Mouse (Mus musculus) C2C12 (cell line): ENCODE results near the gene Lmtk2. TPM values are rescaled to one million over a fixed set of nuclear protein-coding genes. Genes with fewer than 3 reads are reported as not detected.

Experiments used
- H3K27me3 ChIP-seq: one replicate; pipeline ENCODE4 v1.6.1; 2011; ENCODE audit not compliant: control insufficient read depth, insufficient read depth, insufficient read length
- H3K36me3 ChIP-seq: one replicate; pipeline ENCODE4 v1.6.1; 2011; ENCODE audit not compliant: control insufficient read depth, insufficient read depth
- H3K4me3 ChIP-seq: one replicate; pipeline ENCODE4 v1.5.1; 2011; ENCODE audit warnings: mild to moderate bottlenecking, control low read depth; ENCODE audit not compliant: poor library complexity, insufficient read depth, severe bottlenecking
- H3K79me2 ChIP-seq: one replicate; pipeline ENCODE4 v1.6.1; 2011; ENCODE audit not compliant: control insufficient read depth, insufficient read depth
- H3K79me3 ChIP-seq: one replicate; pipeline ENCODE4 v1.6.1; 2011; ENCODE audit warnings: low read depth, control low read depth
- H3ac ChIP-seq: one replicate; pipeline ENCODE3; 2011; ENCODE audit warnings: low read depth; ENCODE audit not compliant: control insufficient read depth, insufficient read length
- CEBPB ChIP-seq: IDR thresholded peaks from one replicate; pipeline ENCODE4 v1.6.1; 2011; ENCODE audit warnings: low read depth, mild to moderate bottlenecking, control low read depth, moderate library complexity
- CTCF ChIP-seq: IDR thresholded peaks from one replicate; pipeline ENCODE4 v1.5.1; 2011; ENCODE audit not compliant: control insufficient read depth, insufficient read depth, insufficient read length
- FOSL1 ChIP-seq: IDR thresholded peaks from one replicate; pipeline ENCODE4 v1.8.0; 2011; ENCODE audit warnings: mild to moderate bottlenecking, low read length; ENCODE audit not compliant: poor library complexity, insufficient read depth, severe bottlenecking
- MAX ChIP-seq: IDR thresholded peaks from one replicate; pipeline ENCODE4 v1.6.1; 2011; ENCODE audit warnings: mild to moderate bottlenecking, control low read depth
- MYOD1 ChIP-seq: IDR thresholded peaks from one replicate; pipeline ENCODE4 v1.6.1; 2011; ENCODE audit warnings: low read depth; ENCODE audit not compliant: control insufficient read depth, insufficient read length
- MYOG ChIP-seq: IDR thresholded peaks from one replicate; pipeline ENCODE4 v1.6.1; 2011; ENCODE audit not compliant: control insufficient read depth, insufficient read length; ENCODE audit errors: extremely low read depth
- USF1 ChIP-seq: IDR thresholded peaks from one replicate; pipeline ENCODE4 v1.6.1; 2011; ENCODE audit warnings: low read depth, mild to moderate bottlenecking, control low read depth, moderate library complexity
- polyA plus RNA-seq: library from polyadenylated mRNA; unstranded; fragments of >200 nt; fragmentation: generic; extraction: Trizol; gene quantifications from one replicate; pipeline ENCODE4 v1.2.1, GENCODE M21; 2012; ENCODE audit warnings: missing spikeins

Gene Lmtk2
- polyA plus RNA-seq, 1 experiment = 4.9 TPM

DNA sequence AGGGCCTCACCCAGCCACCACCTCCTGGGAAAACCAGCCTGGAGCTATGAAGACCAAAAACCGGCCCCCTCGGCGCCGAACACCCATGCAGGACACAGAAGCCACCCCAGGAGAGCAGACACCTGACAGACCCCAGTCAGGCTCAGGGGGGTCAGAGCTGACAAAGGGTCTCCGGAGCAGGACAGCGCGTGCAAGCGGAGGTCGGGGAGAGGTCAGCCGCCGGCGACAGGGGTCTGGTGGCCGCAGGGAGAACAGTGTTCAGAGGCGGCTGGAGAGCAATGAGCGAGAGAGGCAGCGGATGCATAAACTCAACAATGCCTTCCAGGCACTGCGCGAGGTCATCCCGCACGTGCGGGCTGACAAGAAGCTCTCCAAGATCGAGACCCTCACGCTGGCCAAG, 90.8 kb downstream of the Lmtk2 start:
- TF ChIP-seq CEBPB (no peak), FOSL1 (no peak), MAX (no peak), MYOD1 (no peak), MYOG (no peak), USF1 (no peak), CTCF (no peak)
- H3K79me2 ChIP-seq = no peaks in the 10 kb centered on the region
- no peaks in the 10 kb centered on the region for H3K27me3 ChIP-seq
- H3K36me3 ChIP-seq = no peaks in the 10 kb centered on the region
- no peak overlapping the region for H3K4me3 ChIP-seq
- no peaks in the 10 kb centered on the region for H3K79me3 ChIP-seq
- H3ac ChIP-seq = no peak overlapping the region

DNA sequence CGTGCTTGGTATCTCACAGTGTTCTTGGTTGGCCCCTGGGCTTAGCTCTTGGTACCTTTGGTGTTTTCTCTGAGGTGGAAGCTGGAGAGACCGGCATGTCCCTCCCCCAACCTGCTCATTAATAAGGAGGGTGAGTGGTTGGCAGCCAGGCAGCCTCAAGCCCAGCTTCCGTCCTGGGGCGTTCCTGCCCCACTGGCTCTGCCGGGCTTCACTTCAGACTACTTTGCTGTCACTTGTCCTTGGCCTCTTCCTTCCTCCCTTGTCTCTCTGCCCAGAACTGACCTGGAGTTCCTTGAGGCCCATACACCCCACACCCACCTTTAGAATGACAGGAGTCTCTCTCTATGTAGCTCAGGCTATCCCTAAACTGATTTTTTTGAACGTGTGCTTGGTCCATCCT, 92.4 kb downstream of the Lmtk2 start:
- no peak overlapping the region for H3ac ChIP-seq
- no peak overlapping the region for H3K4me3 ChIP-seq
- no peak for TF ChIP-seq CEBPB
- no peak for TF ChIP-seq USF1
- TF ChIP-seq CTCF = no peak
- no peak for TF ChIP-seq MAX
- TF ChIP-seq MYOG = no peak
- no peak for TF ChIP-seq MYOD1
- TF ChIP-seq FOSL1 = no peak
- no peaks in the 10 kb centered on the region for H3K79me2 ChIP-seq
- H3K36me3 ChIP-seq = no peaks in the 10 kb centered on the region
- no peaks in the 10 kb centered on the region for H3K79me3 ChIP-seq
- H3K27me3 ChIP-seq = no peaks in the 10 kb centered on the region

DNA sequence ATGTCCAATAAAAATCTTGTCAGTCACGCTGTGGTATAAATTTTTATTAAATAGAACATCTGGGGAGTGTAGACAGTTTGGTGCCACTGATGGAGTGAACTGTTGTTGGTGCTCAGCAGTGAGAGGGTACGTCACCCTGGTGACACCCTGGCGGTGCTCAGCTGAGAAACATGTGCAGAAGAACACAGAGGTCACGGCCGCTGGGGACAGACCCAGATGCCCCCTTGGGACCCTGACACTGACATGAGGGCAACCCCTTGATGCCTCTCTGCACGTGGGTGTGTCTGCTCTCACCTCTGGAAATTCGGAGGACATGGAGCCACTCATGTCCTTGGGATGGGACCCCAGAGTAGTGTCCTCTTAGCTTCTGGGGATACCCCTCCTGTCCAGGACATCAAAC, 94.2 kb downstream of the Lmtk2 start:
- TF ChIP-seq CTCF (no peak), MYOD1 (no peak), FOSL1 (no peak), CEBPB (no peak), MYOG (no peak), USF1 (no peak), MAX (no peak)
- no peaks in the 10 kb centered on the region for H3K27me3 ChIP-seq
- H3K79me3 ChIP-seq = no peaks in the 10 kb centered on the region
- H3ac ChIP-seq = no peak overlapping the region
- H3K36me3 ChIP-seq = no peaks in the 10 kb centered on the region
- H3K4me3 ChIP-seq = no peak overlapping the region
- H3K79me2 ChIP-seq = no peaks in the 10 kb centered on the region

DNA sequence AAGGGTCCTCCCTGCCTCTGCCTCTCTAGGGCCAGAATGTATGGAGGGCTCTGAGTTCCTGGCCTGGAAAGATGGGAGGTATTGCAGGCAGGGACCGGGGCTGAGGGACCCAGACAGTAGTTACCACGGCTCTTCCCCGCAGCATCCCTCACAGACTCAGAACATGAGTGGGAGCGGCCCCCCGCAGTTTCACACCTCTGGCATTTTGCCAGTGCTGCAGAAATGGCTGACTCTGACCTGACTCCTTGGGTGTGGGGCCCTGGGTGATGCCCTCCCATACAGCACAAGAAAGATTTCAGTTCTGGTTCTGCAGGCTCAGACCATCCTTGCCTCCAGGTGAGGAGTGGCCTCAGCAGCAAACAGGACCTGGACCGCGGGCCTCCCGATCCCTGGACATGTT, 95.3 kb downstream of the Lmtk2 start:
- TF ChIP-seq FOSL1 = no peak
- TF ChIP-seq CTCF = no peak
- TF ChIP-seq MYOG = no peak
- no peaks in the 10 kb centered on the region for H3K79me2 ChIP-seq
- H3K4me3 ChIP-seq = no peak overlapping the region
- H3K27me3 ChIP-seq = no peaks in the 10 kb centered on the region
- H3ac ChIP-seq = no peak overlapping the region
- H3K79me3 ChIP-seq = no peaks in the 10 kb centered on the region
- no peaks in the 10 kb centered on the region for H3K36me3 ChIP-seq

DNA sequence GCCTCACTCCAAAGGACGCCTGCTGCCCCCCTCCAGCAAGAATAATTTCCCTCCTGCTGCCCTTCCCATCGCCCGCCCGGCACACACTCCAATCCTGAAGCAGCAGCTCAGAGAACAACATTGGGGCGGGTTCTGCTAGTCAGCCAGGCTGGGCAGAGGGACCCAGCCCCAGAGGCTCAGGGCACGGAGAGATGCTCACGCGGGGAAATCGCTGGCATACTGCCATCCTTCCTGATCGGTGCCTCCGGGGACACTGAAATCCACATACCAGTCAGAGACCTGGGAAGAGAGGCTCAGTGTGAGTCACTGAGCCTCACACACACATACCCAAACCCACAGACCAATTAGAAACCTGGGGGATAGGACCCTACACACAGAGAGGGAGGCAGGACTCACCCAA, 100.4 kb downstream of the Lmtk2 start:
- H3K4me3 ChIP-seq = no peak overlapping the region
- H3K36me3 ChIP-seq = no peaks in the 10 kb centered on the region
- no peaks in the 10 kb centered on the region for H3K27me3 ChIP-seq
- H3K79me3 ChIP-seq = no peaks in the 10 kb centered on the region
- no peaks in the 10 kb centered on the region for H3K79me2 ChIP-seq
- no peak overlapping the region for H3ac ChIP-seq
- TF ChIP-seq CTCF (no peak), USF1 (no peak), MAX (no peak), MYOG (no peak)

DNA sequence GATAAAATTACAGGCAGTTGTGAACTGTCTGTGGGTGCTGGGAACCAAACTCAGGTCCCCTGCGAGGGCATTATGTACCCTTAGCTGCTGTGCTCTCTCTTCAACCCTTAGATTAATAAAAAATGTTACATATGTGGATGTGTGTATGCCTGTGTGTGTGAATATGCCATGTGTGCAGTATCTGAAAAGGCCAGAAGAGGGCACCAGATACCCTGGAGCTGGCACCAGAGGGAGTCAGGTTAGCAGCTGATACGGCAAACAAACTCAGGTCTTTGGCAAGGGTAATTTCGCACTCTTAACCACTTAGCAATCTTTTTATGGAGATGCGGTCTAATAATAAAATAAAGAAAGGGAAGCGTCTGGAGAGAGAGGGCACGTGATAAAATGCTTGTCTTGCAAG, 102.2 kb downstream of the Lmtk2 start:
- no peak for TF ChIP-seq MAX
- TF ChIP-seq CEBPB = no peak
- TF ChIP-seq MYOD1 = no peak
- Histone ChIP-seq H3K4me3 (no peak overlapping the region), H3ac (no peak overlapping the region), H3K36me3 (no peaks in the 10 kb centered on the region), H3K79me2 (no peaks in the 10 kb centered on the region), H3K79me3 (no peaks in the 10 kb centered on the region), H3K27me3 (no peaks in the 10 kb centered on the region)

DNA sequence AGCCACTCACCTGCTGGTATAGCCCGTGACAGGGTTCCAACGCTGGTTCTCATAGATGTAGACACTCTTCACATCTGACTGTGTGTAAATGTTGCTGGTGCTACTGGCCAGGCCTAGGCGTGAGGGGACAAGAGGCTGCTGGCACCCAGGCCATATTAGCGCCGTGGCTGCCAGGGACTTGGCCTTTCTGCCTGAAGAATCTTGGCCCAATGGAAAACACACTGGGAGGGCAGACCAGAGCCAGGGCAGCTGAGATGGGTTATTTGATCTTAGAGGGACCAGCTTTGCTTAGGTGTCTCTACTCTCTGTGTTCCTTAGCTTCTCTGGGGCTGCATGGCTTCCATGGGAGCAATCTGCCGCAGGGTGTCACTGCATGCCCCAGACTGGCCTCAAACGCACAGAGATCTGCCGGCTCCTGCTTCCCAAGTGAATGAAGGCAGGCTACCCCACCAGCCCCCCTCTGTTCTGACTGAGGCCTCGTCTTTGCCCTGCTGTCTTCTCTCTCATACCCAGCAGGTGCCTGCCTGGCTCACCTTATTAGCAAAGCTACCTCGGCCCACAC, 103.2 kb downstream of the Lmtk2 start:
- TF ChIP-seq MYOD1 (no peak), USF1 (no peak), MYOG (no peak), CEBPB (no peak), MAX (no peak), FOSL1 (no peak), CTCF (no peak)
- Histone ChIP-seq H3K36me3 (no peaks in the 10 kb centered on the region), H3K79me3 (no peaks in the 10 kb centered on the region), H3K4me3 (no peak overlapping the region), H3K27me3 (no peaks in the 10 kb centered on the region), H3ac (no peak overlapping the region), H3K79me2 (no peaks in the 10 kb centered on the region)
